Mouse (Mus musculus) kidney, adult 2 months (tissue): ENCODE results near the gene Epn2.

Experiments
- CTCF ChIP-seq: fragments of 200-500 bp; conservative IDR thresholded peaks from 2 replicates; pipeline ENCODE4 v1.5.1; 2011; ENCODE audit warnings: low read depth, mild to moderate bottlenecking, control low read depth, low read length, moderate library complexity, mixed read lengths; ENCODE audit not compliant: insufficient read depth, insufficient read length
- POLR2A ChIP-seq: fragments of 200-500 bp; IDR thresholded peaks from one replicate; pipeline ENCODE4 v1.6.1; 2011; ENCODE audit warnings: low read depth, low read length, control low read depth

DNA sequence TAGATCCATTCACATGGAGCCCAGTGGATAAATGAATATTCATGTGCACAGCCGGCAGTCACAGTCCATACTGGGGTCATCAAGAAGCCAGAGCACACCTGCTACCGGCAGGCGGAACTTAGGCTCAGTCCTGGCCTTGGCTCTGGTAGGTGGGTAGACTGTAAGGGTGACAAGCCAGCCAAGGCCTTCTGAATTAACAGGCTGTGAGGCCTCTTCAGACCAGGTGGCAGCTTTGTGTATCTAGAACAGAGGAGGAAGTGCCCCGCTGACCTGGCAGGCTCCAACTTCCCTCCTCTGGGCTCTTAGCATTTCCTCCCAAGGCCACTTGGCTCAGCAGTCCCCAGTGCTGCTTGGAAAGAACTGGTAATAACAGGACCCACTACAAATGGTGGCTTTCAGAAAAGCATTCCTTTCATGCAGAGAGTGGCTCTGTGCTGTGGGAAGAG lies 50.2 kb downstream of the Epn2 start:
- TF ChIP-seq POLR2A (no peak), CTCF (no peak)
